Mouse (Mus musculus) limb, embryonic 11.5 days (tissue): ENCODE measurements around the gene Txnrd3. TPM values are rescaled to one million over a fixed set of nuclear protein-coding genes. Genes with fewer than 3 reads are reported as not detected.

ENCODE experiments used
- ATAC-seq: fragments of 200-750 bp; cut with Nextera tagmentation; 2 replicates; pipeline ENCODE4 v1.8.0; 2017; ENCODE audit warnings: low read depth; ENCODE audit not compliant: insufficient number of reproducible peaks, low FRiP score, low TSS enrichment
- DNase-seq: peaks from one replicate; pipeline ENCODE4 v3.0.0-alpha.2; 2015; ENCODE audit warnings: low spot score
- H3K27ac ChIP-seq: fragments of 300-500 bp; sonication (generic); replicated peaks from 2 replicates; pipeline ENCODE4 v1.5.1; 2014; ENCODE audit warnings: low read depth, mild to moderate bottlenecking, low read length
- H3K27me3 ChIP-seq: fragments of 300-500 bp; sonication (generic); 2 replicates; pipeline ENCODE4 v1.6.1; 2014; ENCODE audit warnings: mild to moderate bottlenecking, low read length, mixed read lengths; ENCODE audit not compliant: control insufficient read depth, insufficient read depth
- H3K36me3 ChIP-seq: fragments of 300-500 bp; sonication (generic); 2 replicates; pipeline ENCODE4 v1.6.1; 2014; ENCODE audit warnings: mild to moderate bottlenecking, low read length, moderate library complexity, mixed read lengths; ENCODE audit not compliant: control insufficient read depth, insufficient read depth
- H3K4me1 ChIP-seq: fragments of 300-500 bp; sonication (generic); 2 replicates; pipeline ENCODE4 v1.6.1; 2014; ENCODE audit warnings: low read length, mixed read lengths; ENCODE audit not compliant: control insufficient read depth, insufficient read depth
- H3K4me2 ChIP-seq: fragments of 300-500 bp; sonication (generic); 2 replicates; pipeline ENCODE4 v1.6.1; 2014; ENCODE audit warnings: low read depth, mild to moderate bottlenecking, moderate library complexity; ENCODE audit not compliant: severe bottlenecking
- H3K4me3 ChIP-seq: fragments of 300-500 bp; sonication (generic); 2 replicates; pipeline ENCODE4 v1.5.1; 2014; ENCODE audit warnings: low read depth, low read length
- H3K9ac ChIP-seq: fragments of 300-500 bp; sonication (generic); 2 replicates; pipeline ENCODE4 v1.6.1; 2014; ENCODE audit warnings: mild to moderate bottlenecking, low read length
- H3K9me3 ChIP-seq: fragments of 300-500 bp; sonication (generic); 2 replicates; pipeline ENCODE4 v1.6.1; 2016; ENCODE audit warnings: low read length; ENCODE audit not compliant: control insufficient read depth
- WGBS: fragments of 180-500 bp; shearing (Covaris S2); extraction: QIAGEN DNeasy Blood & Tissue Kit; methylation state at CpG from one replicate; pipeline ENCODE4 v1.1.7; 2014; 5-methylcytosine and 5-hydroxymethylcytosine counted together
- polyA plus RNA-seq: library from polyadenylated mRNA; unstranded; fragments of >200 nt; fragmentation: Nextera tagmentation; extraction: Ambion mirVana; gene quantifications from 2 replicates; pipeline ENCODE4 v1.2.1, GENCODE M21; 2014

Txnrd3 gene
- polyA plus RNA-seq, 1 experiment from 2014 or later: 9.0 TPM

- 69% methylated on average over 4 of the region's 4 CpGs for WGBS
- Histone ChIP-seq H3K4me1 (no peaks in the 10 kb centered on the region), H3K9me3 (no peaks in the 10 kb centered on the region), H3K4me2 (no peak overlapping the region), H3K4me3 (no peak overlapping the region), H3K9ac (no peak overlapping the region), H3K36me3 (no peaks in the 10 kb centered on the region; the same call in 1 of the 2 replicates), H3K27me3 (no peaks in the 10 kb centered on the region), H3K27ac (no peak overlapping the region)
- no peak for ATAC-seq
- DNase-seq: no peak
Observed at GRCm38 (mm10) chr6:89678522-89678921, 34.7 kb downstream of the Txnrd3 start.

GRCm38 (mm10) chr6:89679291-89679835 lies 35.6 kb downstream of the Txnrd3 start:
- DNase-seq (peak; percentile 79), ATAC-seq (0 out of 2 replicates have a peak, but pooled peaks have one; percentile 37)
- Histone ChIP-seq H3K4me2 (no peak overlapping the region), H3K4me1 (no peaks in the 10 kb centered on the region), H3K27ac (no peak overlapping the region), H3K36me3 (no peaks in the 10 kb centered on the region), H3K27me3 (no peaks in the 10 kb centered on the region), H3K9me3 (no peaks in the 10 kb centered on the region), H3K4me3 (no peak overlapping the region), H3K9ac (no peak overlapping the region)
- WGBS: 17% methylated on average over 10 of the region's 10 CpGs

GRCm38 (mm10) chr6:89680155-89680554 lies 36.4 kb downstream of the Txnrd3 start:
- Histone ChIP-seq H3K27me3 (no peaks in the 10 kb centered on the region), H3K9ac (no peak overlapping the region), H3K9me3 (no peaks in the 10 kb centered on the region), H3K36me3 (no peaks in the 10 kb centered on the region), H3K4me3 (no peak overlapping the region), H3K4me1 (no peaks in the 10 kb centered on the region), H3K27ac (no peak overlapping the region), H3K4me2 (no peak overlapping the region)
- DNase-seq (peak; percentile 92), ATAC-seq (peak; percentile 54; the same call in 1 of the 2 replicates)
- 11% methylated on average over 8 of the region's 8 CpGs for WGBS

- 73% methylated on average over 1 of the region's 1 CpGs for WGBS
- Histone ChIP-seq H3K4me1 (no peaks in the 10 kb centered on the region), H3K4me3 (no peak overlapping the region), H3K27ac (no peak overlapping the region), H3K36me3 (no peaks in the 10 kb centered on the region), H3K27me3 (no peaks in the 10 kb centered on the region), H3K4me2 (no peak overlapping the region), H3K9me3 (no peaks in the 10 kb centered on the region), H3K9ac (no peak overlapping the region)
- DNase-seq (no peak), ATAC-seq (no peak)
Observed at GRCm38 (mm10) chr6:89684231-89684630, 40.4 kb downstream of the Txnrd3 start.

- Histone ChIP-seq H3K4me1 (no peaks in the 10 kb centered on the region), H3K36me3 (no peaks in the 10 kb centered on the region), H3K9me3 (no peaks in the 10 kb centered on the region), H3K27ac (no peak overlapping the region), H3K4me2 (no peak overlapping the region), H3K9ac (no peak overlapping the region), H3K4me3 (no peak overlapping the region), H3K27me3 (no peaks in the 10 kb centered on the region)
- WGBS: 73% methylated on average over 1 of the region's 1 CpGs
- ATAC-seq: no peak
- no peak for DNase-seq
Observed at GRCm38 (mm10) chr6:89687100-89687499, 43.3 kb downstream of the Txnrd3 start.

GRCm38 (mm10) chr6:89706624-89707023 lies 62.8 kb downstream of the Txnrd3 start:
- H3K27ac ChIP-seq: no peak overlapping the region
- DNase-seq (no peak), ATAC-seq (no peak)
- no peak overlapping the region for H3K4me3 ChIP-seq
- H3K27me3 ChIP-seq: no peaks in the 10 kb centered on the region
- H3K9ac ChIP-seq: no peak overlapping the region
- no peaks in the 10 kb centered on the region for H3K4me1 ChIP-seq
- 66% methylated on average over 2 of the region's 2 CpGs for WGBS
- H3K4me2 ChIP-seq: no peak overlapping the region
- no peaks in the 10 kb centered on the region for H3K36me3 ChIP-seq
- H3K9me3 ChIP-seq: no peaks in the 10 kb centered on the region

- no peaks in the 10 kb centered on the region for H3K9me3 ChIP-seq
- no peaks in the 10 kb centered on the region for H3K36me3 ChIP-seq
- H3K4me1 ChIP-seq: no peaks in the 10 kb centered on the region
- no peak within 1 kb of the TSS for H3K27ac ChIP-seq
- DNase-seq (no peak), ATAC-seq (no peak)
- H3K9ac ChIP-seq: no peak within 1 kb of the TSS
- WGBS: 79% methylated on average over 4 of the region's 4 CpGs
- H3K27me3 ChIP-seq: no peaks in the 10 kb centered on the region
- H3K4me3 ChIP-seq: no peak within 1 kb of the TSS
- H3K4me2 ChIP-seq: no peak within 1 kb of the TSS
Observed at GRCm38 (mm10) chr6:89707240-89707639, 63.5 kb downstream of the Txnrd3 start, which contains the start of gene Vmn1r40. Gene Vmn1r40 (plus strand): TSS chr6:89707540.

GRCm38 (mm10) chr6:89718051-89718450 lies 74.3 kb downstream of the Txnrd3 start:
- Histone ChIP-seq H3K36me3 (no peaks in the 10 kb centered on the region), H3K4me2 (no peak overlapping the region), H3K27me3 (no peaks in the 10 kb centered on the region), H3K4me3 (no peak overlapping the region), H3K9ac (no peak overlapping the region), H3K9me3 (no peaks in the 10 kb centered on the region), H3K27ac (no peak overlapping the region), H3K4me1 (no peaks in the 10 kb centered on the region)
- ATAC-seq (no peak), DNase-seq (no peak)
